Mouse (Mus musculus) myocyte (in vitro differentiated cells): ENCODE data around the gene Zswim4. TPM values are rescaled to one million over a fixed set of nuclear protein-coding genes. Genes with fewer than 3 reads are reported as not detected.
A peak's percentile ranks its signal among the peaks of the same experiment; 100 is the strongest.

Experiments
- H3K27me3 ChIP-seq: one replicate; pipeline ENCODE4 v1.6.1; 2011; ENCODE audit not compliant: control insufficient read depth, insufficient read depth, insufficient read length
- H3K36me3 ChIP-seq: one replicate; pipeline ENCODE4 v1.6.1; 2011; ENCODE audit not compliant: control insufficient read depth, insufficient read depth
- H3K4me2 ChIP-seq: one replicate; pipeline ENCODE4 v1.6.1; 2011; ENCODE audit warnings: low read depth, control low read depth
- H3K4me3 ChIP-seq: one replicate; pipeline ENCODE4 v1.5.1; 2011; ENCODE audit warnings: mild to moderate bottlenecking, control low read depth, moderate library complexity
- H3K79me2 ChIP-seq: one replicate; pipeline ENCODE4 v1.6.1; 2011; ENCODE audit not compliant: control insufficient read depth, insufficient read depth
- H3ac ChIP-seq: one replicate; pipeline ENCODE4 v1.6.1; 2011; ENCODE audit not compliant: control insufficient read depth, insufficient read length
- CEBPB ChIP-seq: IDR thresholded peaks from 2 replicates; pipeline ENCODE4 v1.6.1; 2011; ENCODE audit warnings: mild to moderate bottlenecking, moderate library complexity; ENCODE audit not compliant: poor library complexity, insufficient read depth, severe bottlenecking
- E2F4 ChIP-seq: IDR thresholded peaks from one replicate; pipeline ENCODE4 v1.6.1; 2011; ENCODE audit warnings: mild to moderate bottlenecking, control low read depth, moderate library complexity; ENCODE audit not compliant: insufficient read depth
- MAX ChIP-seq: IDR thresholded peaks from one replicate; pipeline ENCODE4 v1.6.1; 2011; ENCODE audit warnings: low read depth, mild to moderate bottlenecking, control low read depth
- MYOD1 ChIP-seq, 3 experiments: IDR thresholded peaks; one replicate each; pipeline ENCODE4 v1.6.1; 2011; ENCODE audit warnings: control low read depth in 2 of 3, low read depth in 2 of 3, mild to moderate bottlenecking in 2 of 3, moderate library complexity in 1 of 3; ENCODE audit not compliant: insufficient read length in 2 of 3, control insufficient read depth in 1 of 3
- MYOG ChIP-seq, 3 experiments: IDR thresholded peaks; one replicate each; pipeline ENCODE4 v1.6.1; 2011; ENCODE audit warnings: control low read depth in 2 of 3, low read depth in 2 of 3, mild to moderate bottlenecking in 2 of 3; ENCODE audit not compliant: insufficient read length in 2 of 3, control insufficient read depth in 1 of 3, insufficient read depth in 1 of 3
- POLR2A ChIP-seq: IDR thresholded peaks from one replicate; pipeline ENCODE4 v1.6.1; 2011; ENCODE audit warnings: low read depth, mild to moderate bottlenecking, control low read depth, moderate library complexity; ENCODE audit not compliant: insufficient read length
- POLR2AphosphoS2 ChIP-seq: IDR thresholded peaks from one replicate; pipeline ENCODE4 v1.6.1; 2011; ENCODE audit warnings: low read depth, control low read depth; ENCODE audit not compliant: insufficient read length
- REST ChIP-seq: IDR thresholded peaks from one replicate; pipeline ENCODE4 v1.6.1; 2011; ENCODE audit warnings: mild to moderate bottlenecking, control low read depth, moderate library complexity; ENCODE audit not compliant: insufficient read depth, insufficient read length
- SRF ChIP-seq: IDR thresholded peaks from one replicate; pipeline ENCODE4 v1.6.1; 2011; ENCODE audit warnings: low read depth; ENCODE audit not compliant: control insufficient read depth, insufficient read length
- TCF12 ChIP-seq: IDR thresholded peaks from one replicate; pipeline ENCODE4 v1.6.1; 2011; ENCODE audit warnings: mild to moderate bottlenecking, control low read depth; ENCODE audit not compliant: poor library complexity, insufficient read depth, severe bottlenecking
- TCF3 ChIP-seq: IDR thresholded peaks from one replicate; pipeline ENCODE4 v1.6.1; 2011; ENCODE audit warnings: low read depth, control low read depth; ENCODE audit not compliant: insufficient read length
- USF1 ChIP-seq: IDR thresholded peaks from one replicate; pipeline ENCODE4 v1.6.1; 2011; ENCODE audit warnings: low read depth, mild to moderate bottlenecking, control low read depth, moderate library complexity
- polyA plus RNA-seq: library from polyadenylated mRNA; unstranded; fragments of >200 nt; fragmentation: generic; extraction: Trizol; gene quantifications from one replicate; pipeline ENCODE4 v1.2.1, GENCODE M21; 2012; ENCODE audit warnings: missing spikeins

Zswim4 gene
- polyA plus RNA-seq, 1 experiment: 12.7 TPM

- Histone ChIP-seq H3K27me3 (no peaks in the 10 kb centered on the region), H3K36me3 (peaks cover 11% of the 10 kb centered on the region), H3K4me2 (peak overlapping the region; percentile 97), H3K4me3 (peak overlapping the region; percentile 56), H3K79me2 (no peaks in the 10 kb centered on the region), H3ac (peak overlapping the region; percentile 50)
- TF ChIP-seq REST (no peak), POLR2A (no peak), TCF12 (no peak), TCF3 (no peak), E2F4 (no peak), MAX (no peak), SRF (no peak), MYOG (IDR thresholded peaks at IDR 0.05; ENCODE audit: control insufficient read depth in 1 of 3, insufficient read depth in 1 of 3, insufficient read length in 2 of 3, low read depth in 2 of 3) (no peak), MYOD1 (IDR thresholded peaks at IDR 0.05; ENCODE audit: control insufficient read depth in 1 of 3, insufficient read length in 2 of 3, low read depth in 2 of 3) (no peak), POLR2AphosphoS2 (no peak), CEBPB (no peak), USF1 (no peak)
Measured at GRCm38 (mm10) chr8:84256458-84256821, 19.6 kb upstream of the Zswim4 start.

DNA sequence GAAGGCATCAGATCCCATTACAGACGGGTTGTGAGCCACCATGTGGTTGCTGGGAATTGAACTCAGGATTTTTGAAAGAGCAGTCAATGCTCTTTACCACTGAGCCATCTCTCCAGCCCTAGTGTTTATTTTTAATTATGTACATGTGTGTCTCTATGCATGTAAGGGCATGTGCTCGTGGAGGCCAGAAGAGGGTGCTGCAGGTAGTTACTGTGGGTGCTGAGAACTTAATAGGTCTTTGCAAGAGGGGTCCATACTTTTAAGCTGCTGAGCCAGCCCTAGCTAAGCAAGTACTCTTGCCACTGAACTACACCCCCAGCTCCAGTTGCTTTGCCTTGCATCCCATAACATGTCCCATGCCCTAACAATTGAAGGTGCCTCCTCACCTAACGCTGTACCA is 19.0 kb upstream of the Zswim4 start:
- no peak for TF ChIP-seq E2F4
- Histone ChIP-seq H3ac (no peak overlapping the region), H3K79me2 (no peaks in the 10 kb centered on the region), H3K27me3 (no peaks in the 10 kb centered on the region), H3K36me3 (peaks cover 11% of the 10 kb centered on the region), H3K4me3 (peak overlapping the region; percentile 56), H3K4me2 (peak overlapping the region; percentile 97)

GRCm38 (mm10) chr8:84249257-84250170 is 12.7 kb upstream of the Zswim4 start, which contains the start of gene D8Ertd738e:
TSS of gene D8Ertd738e (minus strand) at chr8:84249719.
- Histone ChIP-seq H3K4me3 (peak within 1 kb of the TSS; percentile 87), H3K36me3 (peaks cover 14% of the 10 kb centered on the region), H3K79me2 (peaks cover 21% of the 10 kb centered on the region), H3K4me2 (peak within 1 kb of the TSS; percentile 78), H3ac (peak within 1 kb of the TSS; percentile 40), H3K27me3 (no peaks in the 10 kb centered on the region)
- peak; percentile 99 for TF ChIP-seq POLR2AphosphoS2
- TF ChIP-seq POLR2A: peak; percentile 84
- TF ChIP-seq USF1: peak; percentile 86
- TF ChIP-seq TCF12: no peak
- TF ChIP-seq REST: no peak

DNA sequence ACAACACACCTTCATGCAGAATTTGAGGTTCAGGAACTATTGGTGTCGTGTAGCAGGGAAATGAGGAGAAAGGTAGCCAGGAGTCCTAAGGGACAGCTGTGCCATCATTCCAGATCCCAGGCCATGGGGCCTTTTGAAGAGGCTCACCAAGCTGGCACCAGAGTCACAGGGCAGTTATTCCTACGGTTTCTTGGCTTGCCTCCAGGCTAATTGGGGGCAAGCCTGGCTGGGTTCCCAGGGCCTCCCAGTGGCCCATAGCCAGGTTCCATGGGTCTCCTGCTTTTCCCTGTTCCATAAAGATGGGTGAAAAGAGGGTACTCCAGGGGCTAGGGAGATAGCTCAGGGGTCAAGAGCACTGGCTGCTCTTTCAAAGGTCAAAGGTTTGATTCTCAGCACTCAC is 5.0 kb upstream of the Zswim4 start:
- TF ChIP-seq REST: no peak
- no peak for TF ChIP-seq POLR2A
- no peak for TF ChIP-seq TCF3
- TF ChIP-seq MYOD1 (IDR thresholded peaks at IDR 0.05; ENCODE audit: control insufficient read depth in 1 of 3, insufficient read length in 2 of 3, low read depth in 2 of 3): no peak
- no peak for TF ChIP-seq MYOG (IDR thresholded peaks at IDR 0.05; ENCODE audit: control insufficient read depth in 1 of 3, insufficient read depth in 1 of 3, insufficient read length in 2 of 3, low read depth in 2 of 3)
- TF ChIP-seq POLR2AphosphoS2: no peak
- no peak for TF ChIP-seq TCF12
- TF ChIP-seq USF1: no peak
- TF ChIP-seq MAX: no peak
- no peak for TF ChIP-seq E2F4
- no peak for TF ChIP-seq SRF
- no peak for TF ChIP-seq CEBPB

GRCm38 (mm10) chr8:84241167-84241566 is 4.3 kb upstream of the Zswim4 start:
- Histone ChIP-seq H3K27me3 (no peaks in the 10 kb centered on the region), H3K4me2 (no peak overlapping the region), H3K4me3 (no peak overlapping the region), H3K79me2 (peaks cover 5% of the 10 kb centered on the region), H3K36me3 (no peaks in the 10 kb centered on the region), H3ac (no peak overlapping the region)
- TF ChIP-seq MAX (no peak), USF1 (no peak), POLR2A (no peak), E2F4 (no peak), SRF (no peak), REST (no peak), MYOG (IDR thresholded peaks at IDR 0.05; ENCODE audit: control insufficient read depth in 1 of 3, insufficient read depth in 1 of 3, insufficient read length in 2 of 3, low read depth in 2 of 3) (peak; percentile 4 to 69 (median 67)), MYOD1 (IDR thresholded peaks at IDR 0.05; ENCODE audit: control insufficient read depth in 1 of 3, insufficient read length in 2 of 3, low read depth in 2 of 3) (peak in 2 of 3 experiments; percentile 35 to 72), TCF3 (no peak)

More for the DNA sequence above, 5.0 kb upstream of the Zswim4 start:
- Histone ChIP-seq H3K4me2 (no peak overlapping the region), H3K36me3 (peaks cover 5% of the 10 kb centered on the region), H3K27me3 (no peaks in the 10 kb centered on the region), H3K4me3 (no peak overlapping the region), H3ac (no peak overlapping the region), H3K79me2 (no peaks in the 10 kb centered on the region)
